Mouse (Mus musculus) gastrocnemius, adult 18-20 months (tissue): ENCODE results near the gene Tspear. TPM values are rescaled to one million over a fixed set of nuclear protein-coding genes. Genes with fewer than 3 reads are reported as not detected.

Source experiments
- microRNA-seq: library from miRNA; unstranded; fragments of <30 nt; microRNA quantifications from one replicate; pipeline ENCODE4 v1.2.0, GENCODE M21; 2021
- total RNA-seq, 2 experiments: library from RNA; stranded (reverse); gene quantifications; 2 replicates each; pipeline ENCODE4 v1.2.3; 2021

Gene Tspear
- total RNA-seq, 2 experiments from 2014 or later: not detected

Small RNA genes lying within 50 kb of the gene (microRNA-seq; reads per million reads assigned to microRNA genes)
- 72.3 reads per million, percentile 55 among the genes with 10 or more reads in this experiment for gene Mir1930

Other genes with a start within 250 kb of the Tspear start
- 1 to 10 TPM; 6.9 to 8.7 TPM for gene Fam207a, start 170.8 kb upstream of the Tspear start, total RNA-seq
- 1 to 10 TPM; 1.4 to 1.7 TPM for gene Itgb2, start 156.3 kb upstream of the Tspear start, total RNA-seq
- gene Pttg1ip, start 104.8 kb upstream of the Tspear start, total RNA-seq: 10 to 100 TPM; 23.0 to 33.6 TPM
- gene Sumo3, start 80.5 kb upstream of the Tspear start, total RNA-seq: 10 to 100 TPM; 44.5 to 47.4 TPM
- 10 to 100 TPM in 1 of 2 experiments, 1 to 10 TPM in 1; 8.6 to 11.4 TPM for gene Gm49325, start 80.4 kb upstream of the Tspear start, total RNA-seq
- 100 to 1,000 TPM in 1 of 2 experiments, 10 to 100 TPM in 1; 96.1 to 101 TPM for gene Ube2g2, start 64.3 kb upstream of the Tspear start, total RNA-seq
- gene Gm19402, start 4.2 kb downstream of the Tspear start, total RNA-seq: not detected
- not detected for gene Gm9508, start 10.7 kb downstream of the Tspear start, total RNA-seq
- not detected for gene Gm10272, start 20.1 kb downstream of the Tspear start, total RNA-seq
- gene Gm10024, start 24.9 kb downstream of the Tspear start, total RNA-seq: not detected
- gene Gm10142, start 29.2 kb downstream of the Tspear start, total RNA-seq: not detected
- not detected for gene Krtap12-1, start 34.0 kb downstream of the Tspear start, total RNA-seq
- gene Gm10100, start 39.9 kb downstream of the Tspear start, total RNA-seq: not detected
- not detected for gene Gm18596, start 56.1 kb downstream of the Tspear start, total RNA-seq
- not detected for gene Gm9736, start 64.8 kb downstream of the Tspear start, total RNA-seq
- gene Gm3233, start 73.1 kb downstream of the Tspear start, total RNA-seq: not detected
- not detected for gene Gm3238, start 84.8 kb downstream of the Tspear start, total RNA-seq
- not detected for gene Gm7138, start 90.4 kb downstream of the Tspear start, total RNA-seq
- not detected for gene Gm3250, start 96.0 kb downstream of the Tspear start, total RNA-seq
- not detected for gene Gm7137, start 101.6 kb downstream of the Tspear start, total RNA-seq
- gene Gm9639, start 108.5 kb downstream of the Tspear start, total RNA-seq: not detected
- not detected for gene Gm19668, start 112.6 kb downstream of the Tspear start, total RNA-seq
- not detected for gene Gm9507, start 125.3 kb downstream of the Tspear start, total RNA-seq
- not detected for gene Gm2696, start 128.1 kb downstream of the Tspear start, total RNA-seq
- not detected for gene Krtap10-4, start 140.5 kb downstream of the Tspear start, total RNA-seq
- gene Krtap10-10, start 149.4 kb downstream of the Tspear start, total RNA-seq: not detected
- gene Gm36176, start 160.2 kb downstream of the Tspear start, total RNA-seq: not detected
- not detected for gene Gm10318, start 166.3 kb downstream of the Tspear start, total RNA-seq
- gene Gm3285, start 175.4 kb downstream of the Tspear start, total RNA-seq: not detected
- under 1 TPM; 0.23 to 0.28 TPM for gene Lrrc3, start 216.0 kb downstream of the Tspear start, total RNA-seq